Mouse (Mus musculus) WW6 (cell line): Measurements from ENCODE around the gene Fbxl17.

Experiments
- DNase-seq: peaks from one replicate; pipeline ENCODE4 v3.0.0-alpha.2; 2013; ENCODE audit warnings: low read depth, low spot score

Fbxl17 gene

GRCm38 (mm10) chr17:63459712-63460495 lies 39.9 kb downstream of the Fbxl17 start:
- DNase-seq: no peak

GRCm38 (mm10) chr17:63458052-63458451 lies 41.8 kb downstream of the Fbxl17 start:
- DNase-seq: no peak

- DNase-seq: no peak
Measured at GRCm38 (mm10) chr17:63451311-63452006, 48.4 kb downstream of the Fbxl17 start.

GRCm38 (mm10) chr17:63447691-63448090 lies 52.1 kb downstream of the Fbxl17 start:
- no peak for DNase-seq

- DNase-seq: no peak
Measured at GRCm38 (mm10) chr17:63446971-63447679, 52.7 kb downstream of the Fbxl17 start.

- DNase-seq: no peak
Measured at GRCm38 (mm10) chr17:63445212-63445611, 54.6 kb downstream of the Fbxl17 start.

- DNase-seq: no peak
Measured at GRCm38 (mm10) chr17:63437424-63437823, 62.4 kb downstream of the Fbxl17 start.

- DNase-seq: no peak
Measured at GRCm38 (mm10) chr17:63434081-63434480, 65.7 kb downstream of the Fbxl17 start.

- no peak for DNase-seq
Measured at GRCm38 (mm10) chr17:63431650-63432049, 68.2 kb downstream of the Fbxl17 start.

GRCm38 (mm10) chr17:63430395-63431075 lies 69.3 kb downstream of the Fbxl17 start:
- no peak for DNase-seq

GRCm38 (mm10) chr17:63423851-63424250 lies 76.0 kb downstream of the Fbxl17 start:
- no peak for DNase-seq

- no peak for DNase-seq
Measured at GRCm38 (mm10) chr17:63422685-63423084, 77.1 kb downstream of the Fbxl17 start.

- DNase-seq: no peak
Measured at GRCm38 (mm10) chr17:63421864-63422263, 78.0 kb downstream of the Fbxl17 start.

- no peak for DNase-seq
Measured at GRCm38 (mm10) chr17:63419503-63419902, 80.3 kb downstream of the Fbxl17 start.

GRCm38 (mm10) chr17:63413973-63414580 lies 85.7 kb downstream of the Fbxl17 start:
- DNase-seq: no peak

GRCm38 (mm10) chr17:63411564-63411963 lies 88.3 kb downstream of the Fbxl17 start:
- no peak for DNase-seq

- DNase-seq: no peak
Measured at GRCm38 (mm10) chr17:63410101-63410500, 89.7 kb downstream of the Fbxl17 start.

GRCm38 (mm10) chr17:63405955-63406354 lies 93.9 kb downstream of the Fbxl17 start:
- DNase-seq: no peak

- no peak for DNase-seq
Measured at GRCm38 (mm10) chr17:63405471-63405870, 94.3 kb downstream of the Fbxl17 start.

GRCm38 (mm10) chr17:63404968-63405367 lies 94.8 kb downstream of the Fbxl17 start:
- DNase-seq: no peak

GRCm38 (mm10) chr17:63403801-63404415 lies 95.9 kb downstream of the Fbxl17 start:
- no peak for DNase-seq
